Mouse (Mus musculus): ENCODE measurements around the gene Baiap2l1. TPM values are rescaled to one million over a fixed set of nuclear protein-coding genes. Genes with fewer than 3 reads are reported as not detected.

Gene Baiap2l1
- polyA plus RNA-seq, 1 experiment from 2014 or later = 2.9 TPM

DNA sequence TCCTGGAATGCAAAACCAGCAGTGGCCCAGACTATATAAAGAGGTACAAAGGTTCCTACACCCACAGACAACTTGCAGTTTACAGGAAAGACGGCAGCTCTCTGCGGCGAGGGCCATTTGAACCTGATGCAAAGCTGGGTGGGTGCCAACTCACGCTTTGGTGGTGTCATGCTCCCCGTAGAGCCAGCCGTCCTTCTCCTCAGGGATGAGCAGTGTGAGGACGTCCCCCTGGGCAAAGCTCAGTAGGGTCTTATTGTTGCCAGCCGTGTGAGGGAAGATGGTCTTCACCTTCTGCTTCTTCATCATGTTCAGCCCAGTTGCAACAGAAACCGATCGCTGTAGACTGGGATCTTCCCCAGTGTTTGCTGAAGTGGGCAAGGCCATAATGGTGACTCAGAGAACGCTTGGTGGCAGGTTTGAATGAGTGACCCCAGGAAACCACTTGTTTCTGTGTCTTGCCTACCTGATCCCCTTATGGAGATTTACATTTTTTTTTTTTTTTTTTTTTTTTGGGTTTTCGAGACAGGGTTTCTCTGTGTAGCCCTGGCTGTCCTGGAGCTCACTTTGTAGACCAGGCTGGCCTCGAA lies 79.4 kb downstream of the Baiap2l1 start:
- 92% methylated on average over 12 of the region's 13 CpGs for WGBS
- Histone ChIP-seq H3K4me1 (peaks cover 4% of the 10 kb centered on the region), H3K27me3 (no peaks in the 10 kb centered on the region), H3K36me3 (replicated peaks) (peaks cover 6% of the 10 kb centered on the region), H3K4me3 (replicated peaks) (no peak overlapping the region), H3K4me2 (no peak overlapping the region), H3K9ac (no peak overlapping the region), H3K9me3 (no peaks in the 10 kb centered on the region), H3K27ac (no peak overlapping the region)
- no peak for ATAC-seq (ENCODE audit: low FRiP score)

DNA sequence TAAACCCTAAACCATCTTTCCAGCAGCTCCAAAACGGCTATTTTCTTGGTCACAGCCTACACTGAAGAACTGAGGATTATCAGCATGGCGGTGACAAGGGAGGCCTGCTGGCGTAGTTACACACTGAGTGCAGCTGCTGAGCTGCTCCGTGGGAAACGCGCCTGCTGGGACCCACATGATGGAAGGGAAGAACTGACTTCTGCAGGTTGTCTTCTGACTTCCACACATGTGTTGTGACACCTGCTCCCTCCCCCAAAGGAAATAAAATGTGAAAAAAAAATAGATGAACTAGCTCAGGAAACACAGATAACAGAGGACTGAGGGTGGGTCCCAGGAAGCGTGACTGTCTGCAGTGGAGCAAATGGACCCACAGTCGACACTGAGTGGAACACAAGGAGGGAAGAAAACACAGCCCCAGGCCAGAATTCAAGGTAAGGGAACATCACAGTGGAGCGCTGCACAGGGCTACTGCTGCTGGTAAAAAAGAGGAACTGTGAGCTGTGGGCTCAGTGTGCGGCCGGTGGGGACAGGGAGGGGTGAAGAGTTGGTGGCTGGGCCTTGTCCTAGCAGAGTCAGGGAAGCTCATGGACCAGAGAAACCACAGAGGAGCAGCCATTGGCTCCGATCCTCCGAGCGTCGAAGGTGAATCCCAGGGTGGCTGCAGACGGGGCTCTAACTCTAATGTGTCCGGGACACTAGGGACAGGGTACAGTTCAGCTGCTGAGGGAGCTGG lies 80.8 kb downstream of the Baiap2l1 start:
- H3K27me3 ChIP-seq = no peaks in the 10 kb centered on the region
- peaks cover 6% of the 10 kb centered on the region for H3K36me3 ChIP-seq (replicated peaks)
- H3K4me2 ChIP-seq = no peak overlapping the region
- WGBS = 92% methylated on average over 17 of the region's 17 CpGs
- H3K9me3 ChIP-seq = no peaks in the 10 kb centered on the region
- no peak overlapping the region for H3K9ac ChIP-seq
- peaks cover 4% of the 10 kb centered on the region for H3K4me1 ChIP-seq
- H3K27ac ChIP-seq = no peak overlapping the region
- no peak for ATAC-seq (ENCODE audit: low FRiP score)
- H3K4me3 ChIP-seq (replicated peaks) = no peak overlapping the region

DNA sequence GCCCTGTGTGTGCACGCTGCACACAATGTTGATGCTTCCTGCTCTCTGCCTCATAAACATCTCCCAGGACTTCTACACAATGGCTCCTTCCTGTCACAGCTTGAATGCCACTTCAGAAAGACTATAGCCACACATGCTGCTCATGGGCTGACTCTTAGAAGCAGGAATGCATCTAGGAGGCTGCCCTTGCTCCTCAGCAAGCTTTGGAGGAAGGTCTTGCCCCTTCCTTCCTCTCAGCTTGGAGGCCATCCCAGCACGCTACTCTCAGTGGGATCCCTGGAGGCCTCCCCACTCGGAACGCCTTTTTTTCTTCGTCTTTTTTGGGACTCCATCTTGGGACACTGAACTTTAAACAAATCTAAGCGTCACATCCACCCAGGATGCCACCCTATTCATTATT lies 83.0 kb downstream of the Baiap2l1 start:
- Histone ChIP-seq H3K9me3 (no peaks in the 10 kb centered on the region), H3K27me3 (no peaks in the 10 kb centered on the region), H3K4me2 (no peak overlapping the region), H3K4me1 (peaks cover 4% of the 10 kb centered on the region), H3K27ac (no peak overlapping the region), H3K4me3 (replicated peaks) (no peak overlapping the region), H3K9ac (no peak overlapping the region), H3K36me3 (replicated peaks) (peaks cover 3% of the 10 kb centered on the region)
- 54% methylated on average over 6 of the region's 6 CpGs for WGBS
- ATAC-seq (ENCODE audit: low FRiP score) = no peak

- H3K27me3 ChIP-seq = no peaks in the 10 kb centered on the region
- no peak overlapping the region for H3K9ac ChIP-seq
- H3K4me2 ChIP-seq = no peak overlapping the region
- H3K4me1 ChIP-seq = peaks cover 4% of the 10 kb centered on the region
- H3K9me3 ChIP-seq = no peaks in the 10 kb centered on the region
- H3K36me3 ChIP-seq (replicated peaks) = peaks cover 26% of the 10 kb centered on the region
- WGBS = 81% methylated on average over 5 of the region's 5 CpGs
- no peak overlapping the region for H3K27ac ChIP-seq
- H3K4me3 ChIP-seq (replicated peaks) = no peak overlapping the region
- no peak for ATAC-seq (ENCODE audit: low FRiP score)
These were observed 86.1 kb downstream of the Baiap2l1 start for GRCm38 (mm10) chr5:144271772-144272171.

GRCm38 (mm10) chr5:144271118-144271517 lies 86.8 kb downstream of the Baiap2l1 start:
- peaks cover 4% of the 10 kb centered on the region for H3K4me1 ChIP-seq
- no peaks in the 10 kb centered on the region for H3K27me3 ChIP-seq
- H3K27ac ChIP-seq = no peak overlapping the region
- ATAC-seq (ENCODE audit: low FRiP score) = no peak
- H3K4me3 ChIP-seq (replicated peaks) = no peak overlapping the region
- peaks cover 33% of the 10 kb centered on the region for H3K36me3 ChIP-seq (replicated peaks)
- no peak overlapping the region for H3K9ac ChIP-seq
- H3K9me3 ChIP-seq = no peaks in the 10 kb centered on the region
- H3K4me2 ChIP-seq = no peak overlapping the region
- 83% methylated on average over 3 of the region's 3 CpGs for WGBS

DNA sequence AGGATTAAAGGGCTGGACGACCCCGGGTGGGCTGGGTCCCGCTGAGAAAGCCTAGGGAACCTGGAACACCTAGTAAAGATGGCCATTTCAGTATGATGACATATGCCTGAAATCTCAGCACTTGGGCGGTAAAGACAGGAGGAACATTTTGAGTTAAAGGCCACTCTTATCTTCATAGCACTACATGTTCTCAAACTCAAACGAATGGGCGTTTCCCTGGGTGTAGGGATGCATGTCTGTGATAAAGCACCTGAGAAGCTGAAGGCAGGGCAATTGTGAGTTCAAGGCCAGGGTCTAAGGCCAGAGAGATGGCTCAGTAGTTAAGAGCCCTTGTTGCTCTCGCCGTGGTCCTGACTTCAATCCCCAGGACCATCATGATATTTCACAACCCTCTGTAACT lies 87.5 kb downstream of the Baiap2l1 start:
- H3K27ac ChIP-seq = no peak overlapping the region
- H3K9me3 ChIP-seq = no peaks in the 10 kb centered on the region
- H3K36me3 ChIP-seq (replicated peaks) = peaks cover 34% of the 10 kb centered on the region
- 94% methylated on average over 8 of the region's 8 CpGs for WGBS
- H3K4me2 ChIP-seq = no peak overlapping the region
- H3K9ac ChIP-seq = no peak overlapping the region
- H3K4me1 ChIP-seq = peaks cover 4% of the 10 kb centered on the region
- ATAC-seq (ENCODE audit: low FRiP score) = no peak
- no peaks in the 10 kb centered on the region for H3K27me3 ChIP-seq
- no peak overlapping the region for H3K4me3 ChIP-seq (replicated peaks)

- WGBS = 92% methylated on average over 7 of the region's 7 CpGs
- Histone ChIP-seq H3K9me3 (no peaks in the 10 kb centered on the region), H3K4me2 (no peak overlapping the region), H3K27ac (no peak overlapping the region), H3K36me3 (replicated peaks) (peaks cover 38% of the 10 kb centered on the region), H3K4me1 (peaks cover 3% of the 10 kb centered on the region), H3K4me3 (replicated peaks) (no peak overlapping the region), H3K27me3 (no peaks in the 10 kb centered on the region), H3K9ac (no peak overlapping the region)
- no peak for ATAC-seq (ENCODE audit: low FRiP score)
These were observed 88.0 kb downstream of the Baiap2l1 start for GRCm38 (mm10) chr5:144269926-144270325.

DNA sequence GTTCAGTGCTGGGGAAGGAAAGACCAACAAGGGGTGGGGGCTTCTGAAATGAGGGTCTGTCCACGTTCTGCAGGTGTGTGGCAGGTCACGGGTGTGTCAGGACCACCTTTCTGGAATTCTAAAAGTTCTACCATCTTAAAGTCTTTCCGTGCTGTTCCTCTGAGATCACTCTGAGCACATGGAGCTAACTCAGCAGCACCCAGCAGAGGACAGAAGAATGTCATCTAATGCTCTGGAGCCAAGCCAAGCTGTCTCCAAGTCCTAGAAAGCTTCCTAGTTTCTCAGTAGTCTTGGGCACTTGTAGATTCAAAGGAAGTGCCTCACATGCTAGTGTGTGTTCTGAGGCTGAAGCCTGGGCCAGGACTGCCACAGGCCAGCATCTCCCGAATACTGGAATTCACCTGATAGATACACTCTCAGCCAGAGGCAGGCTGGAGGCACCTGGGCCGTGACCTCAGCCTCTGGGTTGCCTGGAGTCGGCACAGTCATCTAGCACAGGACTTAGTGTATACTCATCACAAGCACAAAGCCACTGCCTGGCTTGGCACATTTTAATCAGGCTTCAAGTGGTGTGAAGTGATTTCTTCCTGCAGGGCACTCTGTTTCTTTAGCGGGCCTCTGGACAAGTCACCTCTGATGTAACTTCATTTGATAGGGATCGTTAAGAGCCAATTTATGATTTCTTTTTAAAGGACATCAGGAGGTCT lies 90.2 kb downstream of the Baiap2l1 start:
- Histone ChIP-seq H3K36me3 (replicated peaks) (peaks cover 54% of the 10 kb centered on the region), H3K27me3 (no peaks in the 10 kb centered on the region), H3K9me3 (no peaks in the 10 kb centered on the region), H3K4me2 (no peak overlapping the region), H3K4me3 (replicated peaks) (no peak overlapping the region), H3K27ac (no peak overlapping the region), H3K9ac (no peak overlapping the region), H3K4me1 (no peaks in the 10 kb centered on the region)
- 79% methylated on average over 8 of the region's 8 CpGs for WGBS
- no peak for ATAC-seq (ENCODE audit: low FRiP score)

DNA sequence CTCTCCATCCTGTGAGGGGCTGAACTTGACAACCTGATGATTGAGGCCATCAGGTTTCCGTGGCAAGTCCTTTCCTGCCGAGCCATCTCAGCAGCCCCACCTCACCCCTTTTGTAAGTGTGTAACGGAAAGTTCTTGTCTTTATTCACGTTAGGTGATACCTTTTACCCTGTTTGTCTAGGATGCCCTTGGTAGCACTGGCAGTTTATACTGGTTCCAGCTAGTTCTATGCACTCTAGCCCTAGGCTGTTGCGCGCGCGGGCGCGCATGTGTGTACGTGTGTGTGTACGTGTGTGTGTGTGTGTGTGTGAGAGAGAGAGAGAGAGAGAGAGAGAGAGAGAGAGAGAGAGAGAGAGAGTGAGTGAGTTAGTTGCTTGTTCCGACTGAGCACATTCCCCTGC lies 94.4 kb downstream of the Baiap2l1 start:
- Histone ChIP-seq H3K9me3 (no peaks in the 10 kb centered on the region), H3K36me3 (replicated peaks) (peaks cover 67% of the 10 kb centered on the region), H3K4me2 (no peak overlapping the region), H3K4me1 (peaks cover 30% of the 10 kb centered on the region), H3K27me3 (no peaks in the 10 kb centered on the region), H3K27ac (no peak overlapping the region), H3K9ac (no peak overlapping the region), H3K4me3 (replicated peaks) (no peak overlapping the region)
- 89% methylated on average over 13 of the region's 13 CpGs for WGBS
- no peak for ATAC-seq (ENCODE audit: low FRiP score)

GRCm38 (mm10) chr5:144263082-144263481 lies 94.8 kb downstream of the Baiap2l1 start:
- H3K9ac ChIP-seq = no peak overlapping the region
- H3K36me3 ChIP-seq (replicated peaks) = peaks cover 68% of the 10 kb centered on the region
- H3K9me3 ChIP-seq = no peaks in the 10 kb centered on the region
- ATAC-seq (ENCODE audit: low FRiP score) = no peak
- H3K27me3 ChIP-seq = no peaks in the 10 kb centered on the region
- H3K4me1 ChIP-seq = peaks cover 34% of the 10 kb centered on the region
- H3K27ac ChIP-seq = no peak overlapping the region
- WGBS = 83% methylated on average over 9 of the region's 9 CpGs
- no peak overlapping the region for H3K4me2 ChIP-seq
- no peak overlapping the region for H3K4me3 ChIP-seq (replicated peaks)

DNA sequence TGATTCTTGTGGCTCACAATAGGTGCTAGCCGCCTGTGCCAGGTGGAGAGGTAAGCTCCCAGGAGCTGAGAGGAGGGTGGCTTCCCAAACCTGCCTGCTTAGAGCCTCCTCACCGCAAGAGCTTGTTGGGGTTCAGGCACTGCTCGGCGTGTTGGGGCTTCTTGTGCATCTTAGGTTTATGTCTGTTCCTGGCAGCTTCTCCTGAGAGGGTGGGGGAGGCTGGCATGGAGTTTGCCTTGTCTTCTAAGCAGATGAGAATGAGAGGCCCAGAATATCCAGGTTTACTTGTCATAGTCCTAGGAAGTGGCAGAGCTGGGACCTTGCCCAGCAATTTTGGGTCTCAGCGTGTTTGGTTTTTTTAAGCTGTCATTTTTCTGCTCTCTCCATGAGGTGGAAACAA lies 96.1 kb downstream of the Baiap2l1 start:
- Histone ChIP-seq H3K27me3 (no peaks in the 10 kb centered on the region), H3K27ac (no peak overlapping the region), H3K36me3 (replicated peaks) (peaks cover 55% of the 10 kb centered on the region), H3K9me3 (no peaks in the 10 kb centered on the region), H3K4me2 (no peak overlapping the region), H3K4me1 (peaks cover 47% of the 10 kb centered on the region), H3K9ac (no peak overlapping the region), H3K4me3 (replicated peaks) (no peak overlapping the region)
- 90% methylated on average over 5 of the region's 5 CpGs for WGBS
- no peak for ATAC-seq (ENCODE audit: low FRiP score)

GRCm38 (mm10) chr5:144261309-144261708 lies 96.6 kb downstream of the Baiap2l1 start:
- Histone ChIP-seq H3K27me3 (no peaks in the 10 kb centered on the region), H3K9me3 (no peaks in the 10 kb centered on the region), H3K4me3 (replicated peaks) (no peak overlapping the region), H3K27ac (no peak overlapping the region), H3K9ac (no peak overlapping the region), H3K36me3 (replicated peaks) (peaks cover 50% of the 10 kb centered on the region), H3K4me2 (no peak overlapping the region), H3K4me1 (peaks cover 52% of the 10 kb centered on the region)
- ATAC-seq (ENCODE audit: low FRiP score) = no peak
- 86% methylated on average over 9 of the region's 9 CpGs for WGBS
